Mouse (Mus musculus) inflammation-experienced regulatory T-cells (primary cell): ENCODE data around the gene Naa30. TPM values are rescaled to one million over a fixed set of nuclear protein-coding genes. Genes with fewer than 3 reads are reported as not detected.

Source experiments
- polyA plus RNA-seq, 2 experiments: library from polyadenylated mRNA; unstranded; fragments of 100-300 nt; shearing (Covaris generic); gene quantifications; one replicate each; pipeline ENCODE4 v1.2.1; 2017

The Naa30 gene
- 10 to 100 TPM; 36.0 to 49.6 TPM for polyA plus RNA-seq

DNA sequence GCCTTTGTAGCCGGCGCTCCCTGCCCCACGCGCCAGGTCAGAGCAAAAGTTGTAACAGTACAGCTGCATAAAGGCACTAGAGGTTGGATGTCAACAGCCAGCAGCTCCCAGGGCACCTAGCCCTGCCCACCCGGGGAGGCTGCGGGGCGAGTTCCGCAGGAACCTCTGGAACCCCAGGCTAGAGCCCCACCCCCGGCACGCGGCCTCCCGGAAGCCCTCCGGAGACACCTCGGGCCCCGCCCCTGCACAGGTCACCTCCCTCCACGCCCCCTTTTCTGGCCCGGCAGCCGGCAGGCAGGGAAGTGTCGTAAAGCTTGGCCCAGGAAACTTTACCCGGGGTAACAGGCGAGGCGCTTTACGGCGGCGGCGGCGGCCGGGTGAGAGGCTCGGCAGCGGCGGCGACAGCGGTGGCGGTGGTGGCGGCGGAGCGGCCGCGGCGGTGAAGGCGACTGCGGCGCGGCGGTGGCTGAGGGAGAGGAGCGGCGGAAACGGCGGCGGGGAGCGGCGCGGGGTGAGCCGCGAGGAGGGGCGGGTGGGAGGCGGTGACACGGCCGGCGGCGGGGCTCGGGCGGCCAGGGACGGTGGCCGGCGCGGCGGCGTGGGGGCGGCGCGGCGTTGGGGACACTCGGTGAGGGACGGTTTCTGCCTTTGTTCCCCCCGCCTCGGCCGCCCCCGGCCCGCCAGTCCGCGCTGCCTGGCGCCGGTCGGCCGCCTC lies at the start of gene Naa30:
Naa30 (plus strand) TSS at position 360 of the 715 bp plus-strand sequence.

Other genes with a start within 250 kb of the Naa30 start
- gene Ap5m1, start 106.1 kb upstream of the Naa30 start, polyA plus RNA-seq: 10 to 100 TPM; 51.4 to 55.8 TPM
- gene Exoc5, start 105.6 kb upstream of the Naa30 start, polyA plus RNA-seq: 10 to 100 TPM; 62.2 to 82.8 TPM
- 1 to 10 TPM in 1 of 2 experiments, under 1 TPM in 1; 0.39 to 3.4 TPM for gene ccdc198, start 73.2 kb downstream of the Naa30 start, polyA plus RNA-seq